In the genomic region with DNA sequence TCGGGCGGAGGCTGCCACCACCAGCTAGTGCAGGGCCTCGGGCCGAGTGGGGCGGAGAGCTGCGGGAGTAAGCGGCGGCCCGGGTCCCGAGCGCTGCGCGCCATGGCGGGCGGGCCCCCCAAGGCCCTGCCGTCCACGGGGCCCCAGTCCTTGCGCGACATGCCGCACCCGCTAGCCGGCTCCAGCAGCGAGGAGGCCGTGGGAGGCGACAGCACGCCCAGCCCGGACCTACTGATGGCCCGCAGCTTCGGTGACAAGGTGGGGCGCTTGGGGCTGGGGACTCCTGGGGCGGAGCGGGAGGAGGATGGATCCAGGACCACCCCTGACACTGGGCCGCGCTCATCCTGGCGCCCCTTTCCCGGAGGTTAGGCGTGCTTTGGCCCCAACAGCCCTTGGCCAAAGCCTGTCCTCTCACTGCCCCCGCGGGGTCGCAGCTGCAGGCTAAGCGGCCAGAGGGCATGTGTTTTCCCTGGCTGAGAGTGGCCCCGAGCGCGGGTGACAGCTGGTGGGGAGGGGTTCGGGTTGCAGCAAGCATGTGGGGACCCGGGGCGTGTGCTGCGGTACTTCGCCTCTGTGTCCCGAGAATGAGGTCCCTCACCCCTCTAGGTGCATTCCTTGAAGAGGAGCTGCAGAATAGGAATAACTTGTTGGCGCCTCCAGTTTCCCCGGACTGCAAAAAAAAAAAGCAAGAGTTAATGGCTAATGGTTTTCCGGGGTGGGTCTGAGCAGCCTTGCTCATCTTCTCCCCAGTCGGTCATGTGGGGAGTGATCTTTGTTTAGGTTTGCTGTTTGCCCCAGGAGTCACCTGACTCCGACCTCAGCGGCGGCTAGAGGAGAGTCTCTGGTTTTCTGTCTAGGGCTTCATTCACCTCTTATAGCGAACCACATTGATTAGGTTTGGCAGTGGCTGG, we compare ENCODE assay signal across 8 mouse cellular contexts. TPM values are rescaled to one million over a fixed set of nuclear protein-coding genes. Genes with fewer than 3 reads are reported as not detected.
DNase-seq lines count a peak whose midpoint lies in the region; ATAC-seq and TF ChIP-seq lines count a peak whose summit lies in the region.

No protein-coding gene starts in this region.

- H3K4me2 ChIP-seq in forebrain, embryonic 14.5 days (ENCODE audit: low read length), result peak overlapping the region; percentile 98
- peak overlapping the region; percentile 90 for H3K4me2 ChIP-seq in hindbrain, embryonic 15.5 days
- peak overlapping the region; percentile 91 for H3K4me2 ChIP-seq in midbrain, embryonic 15.5 days

- H3K79me2 ChIP-seq in liver, adult 2 months (ENCODE audit: control insufficient read depth, insufficient read depth, low read length), result peaks cover 18% of the 10 kb centered on the region; the same call in 1 of the 2 replicates

- 1% methylated on average over 43 of the region's 58 CpGs for WGBS in forebrain, embryonic 14.5 days
- under 1% methylated on average over 51 of the region's 58 CpGs for WGBS in hindbrain, embryonic 15.5 days
- WGBS in liver, adult 2 months, result under 1% methylated on average over 54 of the region's 58 CpGs
- WGBS in midbrain, embryonic 15.5 days, result under 1% methylated on average over 47 of the region's 58 CpGs

- TF ChIP-seq POLR2A in liver, adult 2 months (IDR thresholded peaks at IDR 0.05; ENCODE audit: extremely low read depth, insufficient read depth, low read length), result no peak

- peak; percentile 60 to 61 for DNase-seq in heart, adult 18-20 months
- DNase-seq in heart, adult 8-10 months (ENCODE audit: low spot score), result no peak
- peak; percentile 64 for DNase-seq in cerebellum, adult 11 months
- peak; percentile 17 for DNase-seq in forebrain, embryonic 14.5 days (ENCODE audit: low spot score)
- DNase-seq in liver, adult 2 months (ENCODE audit: extremely low read depth, low read depth, low spot score), result peak; percentile 70
- DNase-seq in thymus, postnatal 10 days (ENCODE audit: low spot score in 2 of 2), result peak; percentile 31 to 46

- peak overlapping the region; percentile 84 for H3K9ac ChIP-seq in forebrain, embryonic 14.5 days (ENCODE audit: low read length)
- H3K9ac ChIP-seq in hindbrain, embryonic 15.5 days, result peak overlapping the region; percentile 91
- H3K9ac ChIP-seq in liver, adult 2 months (ENCODE audit: low read depth, low read length), result peak overlapping the region; percentile 91
- H3K9ac ChIP-seq in midbrain, embryonic 15.5 days, result peak overlapping the region; percentile 85

- H3K27me3 ChIP-seq in forebrain, embryonic 14.5 days (replicated peaks; ENCODE audit: control insufficient read depth, insufficient read depth, low read length), result no peaks in the 10 kb centered on the region
- no peaks in the 10 kb centered on the region for H3K27me3 ChIP-seq in hindbrain, embryonic 15.5 days
- H3K27me3 ChIP-seq in liver, adult 2 months (ENCODE audit: control insufficient read depth, insufficient read depth, low read length), result no peaks in the 10 kb centered on the region
- H3K27me3 ChIP-seq in midbrain, embryonic 15.5 days (replicated peaks), result no peaks in the 10 kb centered on the region

- H3K36me3 ChIP-seq in forebrain, embryonic 14.5 days (ENCODE audit: control insufficient read depth, insufficient read depth, low read length), result no peaks in the 10 kb centered on the region
- no peaks in the 10 kb centered on the region for H3K36me3 ChIP-seq in hindbrain, embryonic 15.5 days
- no peaks in the 10 kb centered on the region for H3K36me3 ChIP-seq in liver, adult 2 months (ENCODE audit: control insufficient read depth, insufficient read depth, low read length)
- no peaks in the 10 kb centered on the region for H3K36me3 ChIP-seq in midbrain, embryonic 15.5 days (replicated peaks)

- peak; percentile 67 for ATAC-seq in forebrain, embryonic 14.5 days
- ATAC-seq in hindbrain, embryonic 15.5 days (ENCODE audit: low FRiP score, low read depth), result peak; percentile 78
- ATAC-seq in midbrain, embryonic 15.5 days (replicated peaks), result peak; percentile 88

- peaks cover 6% of the 10 kb centered on the region for H3K4me1 ChIP-seq in forebrain, embryonic 14.5 days (ENCODE audit: control insufficient read depth, insufficient read depth, low read length)
- H3K4me1 ChIP-seq in hindbrain, embryonic 15.5 days (replicated peaks), result peaks cover 30% of the 10 kb centered on the region
- H3K4me1 ChIP-seq in liver, adult 2 months (ENCODE audit: control insufficient read depth, insufficient read depth, low read length), result peaks cover 3% of the 10 kb centered on the region; the same call in 1 of the 2 replicates
- H3K4me1 ChIP-seq in midbrain, embryonic 15.5 days, result peaks cover 24% of the 10 kb centered on the region

- H3K9me3 ChIP-seq in forebrain, embryonic 14.5 days (replicated peaks; ENCODE audit: control insufficient read depth, low read length), result no peaks in the 10 kb centered on the region
- H3K9me3 ChIP-seq in hindbrain, embryonic 15.5 days, result no peaks in the 10 kb centered on the region
- H3K9me3 ChIP-seq in midbrain, embryonic 15.5 days, result no peaks in the 10 kb centered on the region

- no peak for TF ChIP-seq CTCF in liver, adult 2 months (IDR thresholded peaks at IDR 0.05; ENCODE audit: low read depth, low read length)

- peak overlapping the region; percentile 60; the same call in 1 of the 2 replicates for H3K27ac ChIP-seq in forebrain, embryonic 14.5 days (ENCODE audit: low read depth, low read length)
- H3K27ac ChIP-seq in hindbrain, embryonic 15.5 days (replicated peaks), result peak overlapping the region; percentile 90
- H3K27ac ChIP-seq in liver, adult 2 months (replicated peaks; ENCODE audit: insufficient read depth, low read depth, low read length), result peak overlapping the region; percentile 50
- H3K27ac ChIP-seq in midbrain, embryonic 15.5 days, result peak overlapping the region; percentile 80

- peak overlapping the region; percentile 85 for H3K4me3 ChIP-seq in forebrain, embryonic 14.5 days (ENCODE audit: low read depth, low read length)
- H3K4me3 ChIP-seq in hindbrain, embryonic 15.5 days, result peak overlapping the region; percentile 98
- peak overlapping the region; percentile 91 for H3K4me3 ChIP-seq in liver, adult 2 months (ENCODE audit: insufficient read depth, low read depth, low read length)
- peak overlapping the region; percentile 73 for H3K4me3 ChIP-seq in midbrain, embryonic 15.5 days

RNA-seq across cellular contexts. Expression of a gene that starts 0.6 kb away (rescaled TPM):
- total RNA-seq in heart, adult 18-20 months (2021), result 1 to 10 TPM; 6.5 TPM
- total RNA-seq in heart, adult 8-10 months (2022), result 1 to 10 TPM; 4.1 to 6.8 (median 5.5) TPM
- 9.8 and 11.4 TPM in 2 replicates for polyA plus RNA-seq in forebrain, embryonic 14.5 days (2014; fragmentation: Nextera tagmentation; extraction: Ambion mirVana)
- polyA plus RNA-seq in hindbrain, embryonic 15.5 days (2015; fragmentation: Nextera tagmentation; extraction: Ambion mirVana), result 18.3 TPM in 2 replicates
- 4.1 and 5.9 TPM in 2 replicates for total RNA-seq in liver, adult 2 months (2014; rRNA removed)
- 1.4 and 1.6 TPM in 2 replicates for polyA plus RNA-seq in liver, adult 2 months (2012; rRNA removed)
- 20.5 and 22.4 TPM in 2 replicates for polyA plus RNA-seq in midbrain, embryonic 15.5 days (2015; fragmentation: Nextera tagmentation; extraction: Ambion mirVana)

RNA-seq across cellular contexts. Expression of a gene that starts 4.8 kb away (rescaled TPM):
- 10 to 100 TPM; 10.1 to 11.3 TPM for total RNA-seq in heart, adult 18-20 months (2021)
- total RNA-seq in heart, adult 8-10 months (2022), result 10 to 100 TPM in 2 of 4 experiments, 1 to 10 TPM in 2; 9.4 to 12.3 (median 10.8) TPM
- 68.0 and 72.1 TPM in 2 replicates for polyA plus RNA-seq in forebrain, embryonic 14.5 days (2014; fragmentation: Nextera tagmentation; extraction: Ambion mirVana)
- polyA plus RNA-seq in hindbrain, embryonic 15.5 days (2015; fragmentation: Nextera tagmentation; extraction: Ambion mirVana), result 53.3 and 53.8 TPM in 2 replicates
- 2.4 and 3.4 TPM in 2 replicates for total RNA-seq in liver, adult 2 months (2014; rRNA removed)
- 2.3 and 2.4 TPM in 2 replicates for polyA plus RNA-seq in liver, adult 2 months (2012; rRNA removed)
- polyA plus RNA-seq in midbrain, embryonic 15.5 days (2015; fragmentation: Nextera tagmentation; extraction: Ambion mirVana), result 55.4 and 61.4 TPM in 2 replicates

Comparison
In these comparisons a context has a peak if more than half of its experiments do, and no peak if none do; other contexts are left out.
1. RNA of a gene that starts 4.8 kb away (polyA plus RNA-seq): 68.0 to 72.1 TPM in forebrain, embryonic 14.5 days, 55.4 to 61.4 TPM in midbrain, embryonic 15.5 days and 53.3 to 53.8 TPM in hindbrain, embryonic 15.5 days; 2.3 to 2.4 TPM in liver, adult 2 months; every median in the first group is over 10 times any median in the second.
2. Peak in every context shown above with its lines, with median percentiles within 50 percentile points of each other: ATAC-seq, H3K27ac ChIP-seq, H3K4me2 ChIP-seq, H3K4me3 ChIP-seq and H3K9ac ChIP-seq.